In genomic region chr6:114874138-114874928, GRCm38 (mm10) we compare ENCODE assay signal across 8 mouse cellular contexts.
DNase-seq lines count a peak whose midpoint lies in the region; ATAC-seq and TF ChIP-seq lines count a peak whose summit lies in the region.

No protein-coding gene starts in this region.

- peak overlapping the region; percentile 95 for H3K27ac ChIP-seq in forebrain, postnatal 0 days (ENCODE audit: low read depth, low read length)
- peak overlapping the region; percentile 99 for H3K27ac ChIP-seq in stomach, embryonic 16.5 days (ENCODE audit: low read length)

- peak; percentile 30; the same call in 1 of the 2 replicates for TF ChIP-seq CTCF in forebrain, postnatal 0 days (IDR thresholded peaks at IDR 0.05; ENCODE audit: low read depth)

- H3K9me3 ChIP-seq in forebrain, postnatal 0 days (ENCODE audit: low read length) = no peaks in the 10 kb centered on the region
- H3K9me3 ChIP-seq in stomach, embryonic 16.5 days (replicated peaks; ENCODE audit: control insufficient read depth, low read length) = no peaks in the 10 kb centered on the region

- peak overlapping the region; percentile 64 for H3K4me2 ChIP-seq in forebrain, postnatal 0 days (ENCODE audit: low read depth)
- H3K4me2 ChIP-seq in stomach, embryonic 16.5 days (ENCODE audit: low read depth, low read length) = peak overlapping the region; percentile 90

- peak; percentile 1 for ATAC-seq in activated CD4-positive, CD25-positive, alpha-beta regulatory T cell, adult 4 months
- no peak; the same call in 1 of the 2 replicates for ATAC-seq in forebrain, postnatal 0 days
- ATAC-seq in megakaryocyte, adult 5-6 weeks (ENCODE audit: poor library complexity, severe bottlenecking) = peak; percentile 27
- ATAC-seq in stomach, embryonic 16.5 days (ENCODE audit: insufficient read depth, low FRiP score) = peak; percentile 31; the same call in 1 of the 2 replicates

- peak overlapping the region; percentile 33 for H3K4me3 ChIP-seq in forebrain, postnatal 0 days (ENCODE audit: low read depth, low read length)
- H3K4me3 ChIP-seq in stomach, embryonic 16.5 days (replicated peaks; ENCODE audit: low read length) = peak overlapping the region; percentile 54

- no peaks in the 10 kb centered on the region for H3K27me3 ChIP-seq in forebrain, postnatal 0 days (ENCODE audit: insufficient read depth, low read length)
- H3K27me3 ChIP-seq in stomach, embryonic 16.5 days (ENCODE audit: control insufficient read depth, insufficient read depth, low read length) = no peaks in the 10 kb centered on the region

- peak; percentile 51 to 55 for DNase-seq in heart, adult 9 months (ENCODE audit: low spot score in 2 of 2)
- no peak for DNase-seq in heart, postnatal 36 days
- peak; percentile 43 for DNase-seq in forebrain, postnatal 0 days
- DNase-seq in kidney, adult 8-10 months = peak; percentile 57 to 71
- DNase-seq in frontal cortex, adult 2 months (ENCODE audit: extremely low spot score in 1 of 2, low spot score in 1 of 2) = no peak

- H3K9ac ChIP-seq in forebrain, postnatal 0 days = peak overlapping the region; percentile 62
- H3K9ac ChIP-seq in stomach, embryonic 16.5 days (ENCODE audit: low read length) = peak overlapping the region; percentile 77

- intact Hi-C loops in heart, postnatal 36 days (cut with DNase I) = loop anchor here (2.0 kb wide), 2 partner anchors 20 to 54 kb away; no protein-coding TSS in a partner anchor

- no peaks in the 10 kb centered on the region for H3K36me3 ChIP-seq in forebrain, postnatal 0 days (ENCODE audit: insufficient read depth)
- H3K36me3 ChIP-seq in stomach, embryonic 16.5 days (ENCODE audit: control insufficient read depth, insufficient read depth, low read length) = no peaks in the 10 kb centered on the region

- 10% methylated on average over 19 of the region's 19 CpGs for WGBS in forebrain, postnatal 0 days
- 10% methylated on average over 19 of the region's 19 CpGs for WGBS in stomach, embryonic 16.5 days

- H3K4me1 ChIP-seq in forebrain, postnatal 0 days (ENCODE audit: insufficient read depth) = peaks cover 42% of the 10 kb centered on the region
- peaks cover 72% of the 10 kb centered on the region for H3K4me1 ChIP-seq in stomach, embryonic 16.5 days (ENCODE audit: control insufficient read depth, insufficient read depth, low read length)

Comparison
In these comparisons a context has a peak if more than half of its experiments do, and no peak if none do; other contexts are left out.
1. DNase-seq: peak in heart, adult 9 months (2 of 2), forebrain, postnatal 0 days (single experiment) and kidney, adult 8-10 months (2 of 2); none in heart, postnatal 36 days (0 of 2) and frontal cortex, adult 2 months (0 of 2).